Mouse (Mus musculus) hindlimb bud, embryonic 11.5 days (tissue): ENCODE measurements around the gene Mettl6.
"Not testable (repeated sequence)": the region's sequence is repeated elsewhere in the genome, so short reads cannot be mapped to it uniquely, and the experiment has no call there.

Experiments used
- DNase-seq: peaks from one replicate; pipeline ENCODE4 v3.0.0-alpha.2; 2012; ENCODE audit warnings: low read depth, low spot score; ENCODE audit errors: extremely low spot score

The Mettl6 gene

DNA sequence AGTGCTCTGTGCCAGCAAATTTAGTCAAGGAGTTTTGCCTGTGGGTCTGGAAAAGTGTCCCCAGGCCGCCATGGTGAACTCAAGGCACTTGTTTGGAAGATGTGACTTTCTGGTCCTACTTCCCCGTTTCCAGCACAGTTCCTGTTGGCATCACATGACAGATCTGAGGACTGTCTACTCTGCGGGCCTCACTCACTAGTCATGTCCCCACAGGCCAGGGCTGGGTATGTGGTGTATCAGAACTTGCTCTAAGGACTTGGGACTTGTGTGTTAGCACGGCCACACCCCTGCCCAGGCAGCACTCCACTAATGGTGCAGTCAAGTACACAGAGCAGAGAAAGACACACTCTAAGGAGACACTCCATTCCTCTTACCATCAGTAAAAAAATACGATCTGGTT, 12.4 kb downstream of the Mettl6 start:
- DNase-seq, result no peak

DNA sequence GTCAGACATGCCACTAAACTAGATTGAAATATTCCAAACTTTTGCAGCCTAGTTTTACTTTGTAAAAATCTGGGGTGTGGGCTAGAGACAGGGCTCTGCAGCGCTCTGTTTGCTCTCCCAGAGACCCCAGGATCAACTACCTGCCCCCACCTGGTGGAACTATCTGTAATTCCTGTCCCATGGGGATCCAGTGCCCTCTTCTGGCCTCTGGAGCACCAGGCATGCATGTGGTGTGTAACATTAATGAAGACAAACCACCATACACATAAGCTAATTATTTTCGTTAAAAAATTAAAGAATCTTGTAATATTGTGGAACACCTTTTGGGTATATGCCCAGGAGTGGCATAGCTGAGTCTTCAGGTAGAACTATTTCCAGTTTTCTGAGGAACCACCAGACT, 21.5 kb downstream of the Mettl6 start:
- DNase-seq, result no peak

DNA sequence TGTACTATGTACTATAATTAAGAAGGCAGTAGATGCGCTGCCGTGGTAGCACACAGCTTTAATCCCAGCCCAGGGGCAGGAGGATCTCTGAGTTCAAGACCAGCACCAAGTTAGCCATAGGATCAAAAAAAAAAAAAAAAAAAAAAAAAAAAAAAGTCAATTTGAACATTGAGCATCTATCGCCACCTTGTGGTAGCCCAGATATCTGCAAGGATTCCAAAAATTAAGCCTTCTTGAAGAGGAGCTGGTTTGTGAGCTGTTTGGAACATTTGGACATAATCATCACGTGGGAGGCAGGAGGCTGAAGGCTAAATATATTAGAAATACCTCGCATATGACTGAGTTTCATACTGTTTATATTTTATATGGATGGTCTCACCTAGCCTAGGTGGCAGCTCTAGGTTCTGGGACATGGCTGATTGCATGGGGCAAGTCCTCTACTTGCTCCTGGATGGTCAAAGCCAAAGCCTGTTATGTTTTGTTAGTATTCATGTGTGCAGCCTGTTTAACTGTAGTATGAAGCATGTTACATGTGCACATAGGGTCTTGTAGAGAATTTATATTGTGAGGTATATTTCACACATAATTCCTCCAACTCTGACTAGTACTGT, 22.3 kb downstream of the Mettl6 start:
- peak; percentile 70 for DNase-seq

GRCm38 (mm10) chr14:31469711-31470110, 25.1 kb downstream of the Mettl6 start:
- DNase-seq, result no peak

DNA sequence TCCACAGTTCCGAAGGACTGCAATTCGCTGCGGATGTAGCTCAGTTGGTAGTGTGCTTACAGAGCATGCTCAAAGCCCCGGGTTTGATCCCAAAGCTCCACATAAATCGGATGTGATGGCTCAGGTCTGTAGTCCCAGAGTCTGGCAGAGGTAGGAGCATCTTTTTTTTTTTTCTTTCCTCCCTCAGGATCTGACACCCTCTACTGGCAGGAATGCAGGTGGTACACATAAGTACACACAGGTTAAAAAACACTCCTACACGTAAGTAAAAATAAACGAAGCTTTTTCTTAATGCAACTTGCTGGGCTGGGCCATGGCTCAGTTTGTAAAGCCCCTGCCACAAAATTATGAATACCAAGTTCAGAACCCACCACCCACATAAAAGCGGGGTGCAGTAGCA, 30.7 kb downstream of the Mettl6 start:
- DNase-seq, result no peak

DNA sequence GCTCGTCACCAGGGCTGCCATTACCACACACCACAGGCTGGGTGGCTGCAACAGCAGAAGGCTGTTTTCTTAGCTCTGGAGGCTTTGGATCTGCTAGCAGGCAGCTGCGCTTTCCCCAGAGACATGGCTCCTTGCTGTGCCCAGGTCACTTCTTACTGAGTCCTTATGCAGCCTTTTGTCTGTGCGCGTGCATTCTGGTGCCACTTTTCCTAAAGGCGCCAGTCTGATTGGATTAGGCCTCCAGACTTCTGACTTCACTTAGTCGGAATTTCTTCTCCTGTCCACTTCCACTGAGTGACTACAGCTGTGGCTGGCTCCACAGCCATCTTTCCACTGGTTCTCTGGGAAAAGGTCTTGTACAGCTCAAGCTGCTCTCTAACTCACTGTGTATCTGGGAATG, 32.0 kb downstream of the Mettl6 start:
- DNase-seq, result no peak

- DNase-seq, result not testable (repeated sequence)
Measured at GRCm38 (mm10) chr14:31462226-31462625, 32.6 kb downstream of the Mettl6 start.

DNA sequence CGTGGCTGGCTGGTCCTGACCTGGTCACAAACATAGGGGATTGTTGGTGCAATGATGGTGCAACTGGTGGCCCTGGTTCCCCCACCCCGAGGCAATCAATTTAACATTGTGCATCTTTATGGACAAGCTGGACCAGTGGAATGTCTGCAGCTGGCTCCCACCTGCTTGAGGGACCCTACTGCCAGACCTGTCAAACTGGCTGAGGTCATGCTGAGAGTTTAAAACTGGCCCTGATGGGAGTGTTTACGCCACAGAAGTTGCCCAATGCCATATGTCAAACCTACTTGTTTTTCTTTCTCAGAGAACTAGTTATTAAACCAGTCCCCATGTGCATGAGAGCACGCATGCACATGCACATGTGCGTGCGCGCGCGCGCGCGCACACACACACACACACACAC, 36.8 kb downstream of the Mettl6 start:
- peak; percentile 28 for DNase-seq

GRCm38 (mm10) chr14:31456064-31456721, 38.6 kb downstream of the Mettl6 start:
- DNase-seq, result no peak

GRCm38 (mm10) chr14:31454849-31455566, 39.8 kb downstream of the Mettl6 start:
- DNase-seq, result no peak

DNA sequence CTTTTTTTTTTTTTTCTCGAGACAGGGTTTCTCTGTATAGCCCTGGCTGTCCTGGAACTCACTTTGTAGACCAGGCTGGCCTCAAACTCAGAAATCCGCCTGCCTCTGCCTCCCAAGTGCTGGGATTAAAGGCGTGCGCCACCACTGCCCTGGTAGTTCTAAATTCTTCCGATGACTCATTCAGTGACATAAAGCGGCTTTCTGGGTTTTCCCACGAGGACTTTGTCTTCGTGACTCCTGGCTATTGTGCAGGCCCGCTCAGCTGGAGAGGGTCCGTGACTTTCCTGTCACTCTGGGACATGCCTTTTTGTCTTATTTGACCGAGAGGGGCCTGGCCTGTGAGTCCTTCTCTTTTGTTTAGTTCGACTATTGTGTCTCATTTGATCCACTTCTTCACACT, 40.9 kb downstream of the Mettl6 start:
- DNase-seq, result not testable (repeated sequence)

DNA sequence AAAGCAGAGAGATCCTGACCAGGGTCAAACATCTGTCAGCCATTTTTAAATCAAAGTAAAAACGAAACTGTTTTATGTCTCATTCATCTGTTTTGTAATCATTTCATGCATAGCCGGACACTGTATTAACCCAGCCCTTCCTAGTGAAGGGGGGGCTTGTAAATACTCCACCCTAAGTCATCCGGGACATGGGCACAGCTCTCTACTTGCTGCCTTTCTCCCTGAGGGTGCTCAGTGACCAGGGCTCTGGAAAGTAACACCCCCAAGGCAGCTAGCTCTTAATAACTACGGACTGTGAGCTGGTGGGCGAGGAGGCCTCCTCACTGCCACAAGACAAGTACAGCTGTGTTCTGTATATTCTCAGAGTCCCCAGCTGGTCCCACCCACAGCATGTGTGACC, 45.8 kb downstream of the Mettl6 start:
- DNase-seq, result no peak

- no peak for DNase-seq
Measured at GRCm38 (mm10) chr14:31443616-31444015, 51.2 kb downstream of the Mettl6 start.

GRCm38 (mm10) chr14:31440725-31441124, 54.1 kb downstream of the Mettl6 start:
- DNase-seq, result no peak

- DNase-seq, result no peak
Measured at GRCm38 (mm10) chr14:31440230-31440629, 54.6 kb downstream of the Mettl6 start.

DNA sequence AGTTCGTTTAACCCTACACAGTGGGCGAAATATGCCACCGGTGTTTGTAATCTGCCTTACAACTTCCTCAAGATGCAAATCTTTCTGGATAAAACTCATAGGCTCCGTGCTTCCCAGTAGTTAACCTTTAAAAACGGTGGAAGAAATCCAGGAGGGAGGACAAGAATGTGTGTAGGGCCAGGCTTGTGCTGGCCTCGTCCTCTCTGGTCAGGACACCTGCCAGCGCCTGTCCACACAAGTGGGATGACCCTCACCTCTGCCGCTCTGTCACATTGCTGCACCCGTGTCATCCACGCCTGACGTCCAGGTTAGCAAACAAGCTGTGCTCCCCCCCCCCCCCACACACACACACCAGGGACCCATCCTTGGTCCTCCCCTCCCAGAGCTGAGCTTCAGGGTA, 55.6 kb downstream of the Mettl6 start:
- no peak for DNase-seq

DNA sequence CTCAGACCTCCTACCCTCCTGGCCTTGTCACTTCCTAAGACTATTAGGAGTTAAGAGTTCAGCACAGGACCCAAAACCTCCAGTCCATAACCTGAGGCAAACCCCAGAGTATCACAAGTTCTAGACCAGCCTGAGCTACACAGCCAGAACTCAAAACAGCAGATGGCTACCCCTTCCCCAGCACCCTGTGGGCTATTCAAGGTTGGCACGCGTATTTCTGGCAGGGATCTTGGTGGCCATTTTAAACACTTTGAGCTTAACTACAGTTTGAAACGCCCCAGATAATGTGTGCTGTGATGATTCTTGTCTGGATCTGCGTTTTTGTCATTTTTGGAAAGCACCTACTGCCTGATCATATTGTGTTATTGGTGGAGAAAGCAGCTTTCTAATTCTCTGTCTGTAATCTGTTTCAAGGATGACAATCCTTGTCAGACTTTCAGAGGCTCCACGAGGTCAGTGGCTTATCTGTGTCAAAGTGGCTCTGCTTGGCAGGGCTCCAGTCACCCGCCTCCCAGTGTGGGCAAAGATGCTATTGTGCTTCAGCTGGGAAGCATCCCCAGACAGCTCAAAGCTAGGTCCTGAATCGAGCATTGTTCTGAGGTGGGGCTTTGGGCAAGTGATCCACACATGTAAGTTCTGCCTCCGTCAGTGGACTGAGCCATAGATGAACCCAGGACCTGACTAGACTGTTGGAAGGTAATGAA, 56.9 kb downstream of the Mettl6 start:
- DNase-seq, result no peak

- DNase-seq, result peak; percentile 66
Measured at GRCm38 (mm10) chr14:31435930-31436693, 58.7 kb downstream of the Mettl6 start, which contains the start of gene Sh3bp5. Gene Sh3bp5 (minus strand): TSS chr14:31436078.

- DNase-seq, result peak; percentile 56
Measured at GRCm38 (mm10) chr14:31435018-31435915, 59.6 kb downstream of the Mettl6 start.

DNA sequence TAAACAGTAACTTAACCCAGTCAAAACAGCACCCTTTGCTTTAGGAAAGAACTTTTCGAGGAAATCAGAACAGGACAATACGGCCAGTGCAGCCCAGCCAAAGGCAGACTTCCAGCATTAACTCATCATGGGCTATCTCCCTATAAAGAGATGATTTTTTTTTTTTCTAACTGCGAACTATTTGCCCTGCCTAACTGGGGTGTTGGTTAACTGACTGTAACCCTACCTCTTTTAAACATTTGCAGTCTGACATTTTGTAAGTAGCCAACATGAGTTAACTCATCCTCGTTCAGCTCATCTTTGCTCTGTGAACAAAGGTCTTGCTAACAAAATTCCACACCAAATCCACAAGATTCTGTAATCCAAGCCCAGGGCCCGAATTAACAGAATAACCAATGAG, 60.4 kb downstream of the Mettl6 start:
- DNase-seq, result peak; percentile 26
